Mouse (Mus musculus): Measurements from ENCODE around the gene Gm29666. TPM values are rescaled to one million over a fixed set of nuclear protein-coding genes. Genes with fewer than 3 reads are reported as not detected.

The Gm29666 gene
- polyA plus RNA-seq, 1 experiment = 0.04 TPM

DNA sequence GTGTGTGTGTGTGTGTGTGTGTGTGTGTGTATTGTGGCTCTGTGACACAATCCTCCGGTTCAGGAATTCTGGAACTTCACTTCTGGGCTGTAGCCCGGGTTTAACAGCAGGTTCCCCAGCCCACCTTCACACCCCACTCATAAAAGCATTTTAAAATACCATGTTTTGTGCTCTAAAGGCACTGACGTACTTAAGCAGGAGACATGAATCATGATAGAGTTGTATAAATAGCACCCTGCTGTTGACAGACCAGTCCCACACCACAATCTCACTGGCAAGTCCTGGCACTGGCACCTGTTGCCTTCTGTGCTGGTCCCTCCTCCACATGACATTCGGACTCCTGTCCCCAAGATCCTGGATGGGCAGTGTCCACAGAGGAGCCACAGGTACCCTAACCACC is 46.0 kb downstream of the Gm29666 start:
- Histone ChIP-seq H3K4me3 (replicated peaks) (no peak overlapping the region), H3K4me1 (no peaks in the 10 kb centered on the region), H3K27me3 (replicated peaks) (peaks cover 6% of the 10 kb centered on the region), H3K36me3 (replicated peaks; ENCODE audit: low read length) (no peaks in the 10 kb centered on the region), H3K9me3 (peaks cover 13% of the 10 kb centered on the region)
- TF ChIP-seq FLI1 (IDR thresholded peaks at IDR 0.05; ENCODE audit: low read length) (no peak), GATA1 (IDR thresholded peaks at IDR 0.05; ENCODE audit: borderline replicate concordance, low read length) (no peak)

DNA sequence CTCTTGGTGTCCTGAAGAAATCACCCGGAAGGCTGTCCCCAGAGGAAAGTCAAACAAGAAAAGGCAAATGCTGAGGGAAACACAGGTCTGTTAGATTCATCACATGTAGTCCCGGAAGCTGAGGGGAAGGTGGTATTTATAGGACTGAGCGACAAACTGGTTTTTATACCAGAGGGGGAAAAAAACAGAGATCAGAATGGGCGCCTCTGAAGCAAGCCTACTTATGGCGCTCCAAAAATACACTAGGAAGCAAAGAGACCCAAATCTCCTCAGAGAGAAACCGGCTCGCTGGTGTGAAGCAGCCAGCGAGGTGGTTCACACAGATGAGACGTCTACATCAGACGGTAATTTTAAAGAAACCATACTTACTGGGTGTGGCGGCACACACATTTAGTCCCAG is 46.8 kb downstream of the Gm29666 start:
- Histone ChIP-seq H3K4me1 (no peaks in the 10 kb centered on the region), H3K4me3 (replicated peaks) (no peak overlapping the region), H3K27me3 (replicated peaks) (peaks cover 5% of the 10 kb centered on the region), H3K36me3 (replicated peaks; ENCODE audit: low read length) (no peaks in the 10 kb centered on the region), H3K9me3 (peaks cover 13% of the 10 kb centered on the region)
- no peak for TF ChIP-seq FLI1 (IDR thresholded peaks at IDR 0.05; ENCODE audit: low read length)
- TF ChIP-seq GATA1 (IDR thresholded peaks at IDR 0.05; ENCODE audit: borderline replicate concordance, low read length) = no peak

DNA sequence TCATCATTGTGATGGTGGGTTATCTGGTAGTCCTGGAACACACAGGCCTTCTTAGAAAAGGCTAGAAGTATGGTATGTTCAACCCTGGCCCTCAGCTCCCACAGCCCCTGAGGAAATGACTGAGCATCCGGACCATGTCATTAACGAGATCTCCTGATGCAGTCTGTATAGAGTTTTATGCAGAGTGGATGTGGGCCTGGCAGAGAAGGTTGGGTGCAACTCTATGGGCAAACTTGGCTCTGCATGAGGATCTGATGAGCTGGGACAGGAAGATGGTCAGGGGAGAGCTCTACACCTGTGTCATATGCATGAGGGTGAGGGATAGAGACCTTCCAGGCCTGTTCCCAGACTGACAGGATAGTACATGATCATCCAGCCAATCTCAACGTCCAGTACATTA is 48.0 kb downstream of the Gm29666 start:
- Histone ChIP-seq H3K4me1 (no peaks in the 10 kb centered on the region), H3K9me3 (peaks cover 13% of the 10 kb centered on the region), H3K36me3 (replicated peaks; ENCODE audit: low read length) (no peaks in the 10 kb centered on the region), H3K27me3 (replicated peaks) (peaks cover 5% of the 10 kb centered on the region), H3K4me3 (replicated peaks) (no peak overlapping the region)
- TF ChIP-seq GATA1 (IDR thresholded peaks at IDR 0.05; ENCODE audit: borderline replicate concordance, low read length) (no peak), FLI1 (IDR thresholded peaks at IDR 0.05; ENCODE audit: low read length) (no peak)

DNA sequence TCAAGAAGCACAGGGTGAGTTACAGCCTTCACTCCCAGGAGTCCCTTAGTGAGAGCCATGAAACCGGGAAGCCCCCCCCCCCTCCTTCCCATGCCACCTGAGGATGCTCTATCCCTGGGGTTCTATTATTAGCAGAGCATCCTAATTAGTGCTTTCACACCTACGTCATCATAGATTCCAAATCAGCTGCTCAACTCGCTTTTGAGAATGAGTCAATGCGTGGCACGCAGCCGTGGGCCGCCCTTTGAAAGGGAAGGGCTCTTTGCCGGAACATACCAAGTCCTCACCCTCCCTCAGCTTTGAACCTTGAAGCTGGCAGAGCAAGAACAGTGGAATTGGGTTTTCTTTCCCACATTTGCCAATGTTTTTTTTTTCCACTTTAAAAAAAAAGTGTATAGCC is 57.9 kb downstream of the Gm29666 start:
- H3K36me3 ChIP-seq (replicated peaks; ENCODE audit: low read length) = no peaks in the 10 kb centered on the region
- TF ChIP-seq FLI1 (IDR thresholded peaks at IDR 0.05; ENCODE audit: low read length) (no peak), GATA1 (IDR thresholded peaks at IDR 0.05; ENCODE audit: borderline replicate concordance, low read length) (no peak)
- H3K4me3 ChIP-seq (replicated peaks) = no peak overlapping the region
- peaks cover 17% of the 10 kb centered on the region for H3K9me3 ChIP-seq
- peaks cover 62% of the 10 kb centered on the region for H3K27me3 ChIP-seq (replicated peaks)
- no peaks in the 10 kb centered on the region for H3K4me1 ChIP-seq

Other genes with a start within 250 kb of the Gm29666 start
- gene Arhgap8, start 200.0 kb downstream of the Gm29666 start, polyA plus RNA-seq (2012; ENCODE audit: insufficient read depth, low replicate concordance) = 0.91 TPM in 1 of 2 replicates, not detected in the other
- gene Phf21b, start 64.0 kb downstream of the Gm29666 start, polyA plus RNA-seq (2012; ENCODE audit: insufficient read depth, low replicate concordance) = 1.2 and 3.5 TPM in 2 replicates
- gene Nup50, start 3.4 kb upstream of the Gm29666 start, polyA plus RNA-seq (2012; ENCODE audit: insufficient read depth, low replicate concordance) = 4.6 and 10.5 TPM in 2 replicates
- gene 5031439G07Rik, start 68.5 kb upstream of the Gm29666 start, polyA plus RNA-seq (2012; ENCODE audit: insufficient read depth, low replicate concordance) = 17.6 and 21.8 TPM in 2 replicates
- not detected in 2 replicates for gene Upk3a, start 97.1 kb upstream of the Gm29666 start, polyA plus RNA-seq (2012; ENCODE audit: insufficient read depth, low replicate concordance)
- 0.97 TPM in 1 of 2 replicates, not detected in the other for gene Fam118a, start 108.9 kb upstream of the Gm29666 start, polyA plus RNA-seq (2012; ENCODE audit: insufficient read depth, low replicate concordance)
- not detected in 2 replicates for gene Smc1b, start 211.9 kb upstream of the Gm29666 start, polyA plus RNA-seq (2012; ENCODE audit: insufficient read depth, low replicate concordance)
- gene Ribc2, start 212.0 kb upstream of the Gm29666 start, polyA plus RNA-seq (2012; ENCODE audit: insufficient read depth, low replicate concordance) = not detected in 2 replicates